Comparison of ENCODE assay signal across 17 mouse cellular contexts in the genomic region with DNA sequence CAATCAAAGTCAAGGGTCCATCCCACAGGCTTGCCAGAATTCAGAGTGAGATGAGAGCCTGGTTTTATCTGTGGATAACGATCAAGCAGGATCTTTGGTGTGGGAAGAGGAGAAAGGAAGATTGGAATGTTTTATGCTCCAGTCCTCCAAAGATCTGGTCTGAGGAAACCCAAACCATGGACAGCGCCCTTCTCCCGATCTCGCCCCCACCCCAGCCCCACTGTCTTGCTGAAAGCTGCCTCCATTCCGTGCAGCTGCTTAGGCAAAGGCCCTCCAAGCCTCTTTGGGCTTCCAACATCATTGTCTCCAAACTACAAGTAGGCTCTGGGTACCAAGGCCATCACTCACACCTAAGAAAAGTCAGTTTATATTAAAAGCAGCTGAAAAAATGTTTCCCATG.
DNase-seq lines count a peak whose midpoint lies in the region; ATAC-seq lines count a peak whose summit lies in the region.
"Had no signal": no experiment of that assay in that cellular context is flagged by ENCODE, and none has a peak within 500 bp of the region (broad histone marks: within the 10 kb centered on the region; RNA-seq: fewer than 3 reads in every experiment).

No protein-coding gene starts in this region.

- ATAC-seq in liver, embryonic 12.5 days: no peak
- ATAC-seq: forebrain, postnatal 0 days had no signal

- peak; percentile 12 for DNase-seq in heart, adult 11 months
- DNase-seq in heart, embryonic 10.5 days (ENCODE audit: low spot score): no peak
- DNase-seq in liver: peak; percentile 5
- peak; percentile 19 for DNase-seq in embryo, embryonic 11.5 days (ENCODE audit: low read depth, low spot score)
- DNase-seq in mesoderm, embryonic 11.5 days (ENCODE audit: low read depth, low spot score): peak; percentile 12
- no peak for DNase-seq in ovary, adult 18-20 months (ENCODE audit: low spot score)
- no peak for DNase-seq in right cerebral cortex, postnatal 4 days
- DNase-seq: cerebellum, adult 11-12 months; forebrain, postnatal 0 days; kidney, adult 2 months; lung, postnatal 36 days; thymus, adult 2 months had no signal

- WGBS in heart, embryonic 10.5 days: 25% methylated on average over 5 of the region's 5 CpGs
- WGBS in liver, embryonic 12.5 days (ENCODE audit: insufficient replicate concordance): 27% methylated on average over 5 of the region's 5 CpGs

- no peaks in the 10 kb centered on the region for H3K4me1 ChIP-seq in heart, embryonic 10.5 days
- no peaks in the 10 kb centered on the region for H3K4me1 ChIP-seq in liver, embryonic 12.5 days
- H3K4me1 ChIP-seq: liver, embryonic 15.5 days; midbrain, embryonic 12.5 days had no signal

- H3K9me3 ChIP-seq in heart, embryonic 10.5 days: no peaks in the 10 kb centered on the region
- no peaks in the 10 kb centered on the region for H3K9me3 ChIP-seq in liver, embryonic 12.5 days (replicated peaks)
- H3K9me3 ChIP-seq: liver, embryonic 15.5 days; midbrain, embryonic 12.5 days had no signal

- no peak overlapping the region for H3K27ac ChIP-seq in heart, embryonic 10.5 days
- H3K27ac ChIP-seq in liver, embryonic 12.5 days: no peak overlapping the region
- H3K27ac ChIP-seq: liver, embryonic 15.5 days; midbrain, embryonic 12.5 days had no signal

- H3K27me3 ChIP-seq in heart, embryonic 10.5 days (ENCODE audit: insufficient read depth, poor library complexity, severe bottlenecking): peaks cover 7% of the 10 kb centered on the region; the same call in 1 of the 2 replicates
- H3K27me3 ChIP-seq in liver, embryonic 12.5 days (replicated peaks): no peaks in the 10 kb centered on the region
- H3K27me3 ChIP-seq: CH12.LX; liver, embryonic 15.5 days; midbrain, embryonic 12.5 days had no signal

- no peak overlapping the region for H3K4me3 ChIP-seq in heart, embryonic 10.5 days
- no peak overlapping the region for H3K4me3 ChIP-seq in liver, embryonic 12.5 days
- H3K4me3 ChIP-seq: erythroblast, embryonic 14.5 days; liver, embryonic 15.5 days; midbrain, embryonic 12.5 days had no signal

- no peak overlapping the region for H3K9ac ChIP-seq in liver, embryonic 12.5 days
- H3K9ac ChIP-seq: forebrain, postnatal 0 days; liver, embryonic 15.5 days; midbrain, embryonic 12.5 days had no signal

- H3K36me3 ChIP-seq in heart, embryonic 10.5 days: no peaks in the 10 kb centered on the region
- no peaks in the 10 kb centered on the region for H3K36me3 ChIP-seq in liver, embryonic 12.5 days
- H3K36me3 ChIP-seq: liver, embryonic 15.5 days; midbrain, embryonic 12.5 days had no signal

- H3K4me2 ChIP-seq in liver, embryonic 12.5 days: no peak overlapping the region
- H3K4me2 ChIP-seq: liver, embryonic 15.5 days; midbrain, embryonic 12.5 days had no signal

Comparison
In these comparisons a context has a peak if more than half of its experiments do, and no peak if none do; other contexts are left out.
1. DNase-seq: peak in heart, adult 11 months (single experiment), liver (single experiment), embryo, embryonic 11.5 days (single experiment) and mesoderm, embryonic 11.5 days (single experiment); none in heart, embryonic 10.5 days (single experiment), ovary, adult 18-20 months (single experiment) and right cerebral cortex, postnatal 4 days (single experiment).